Mouse (Mus musculus): ENCODE results near the gene Tmem117. TPM values are rescaled to one million over a fixed set of nuclear protein-coding genes. Genes with fewer than 3 reads are reported as not detected.

Gene Tmem117
- total RNA-seq (2021), result 10 to 100 TPM; 13.8 to 14.8 TPM
- long read RNA-seq, experiment 1, transcript Tmem117-201 (8 exons, 2,717 nt), result major isoform, 10 of 14 reads
- long read RNA-seq, experiment 1, partial matches to known transcripts, result 0 of 14 reads
- long read RNA-seq, experiment 1, other reads (novel, unspliced or antisense), result 4 of 14 reads
- long read RNA-seq, experiment 2, transcript Tmem117-201 (8 exons, 2,717 nt), result major isoform, 8 of 9 reads
- long read RNA-seq, experiment 2, partial matches to known transcripts, result 0 of 9 reads
- long read RNA-seq, experiment 2, other reads (novel, unspliced or antisense), result 1 of 9 reads

DNA sequence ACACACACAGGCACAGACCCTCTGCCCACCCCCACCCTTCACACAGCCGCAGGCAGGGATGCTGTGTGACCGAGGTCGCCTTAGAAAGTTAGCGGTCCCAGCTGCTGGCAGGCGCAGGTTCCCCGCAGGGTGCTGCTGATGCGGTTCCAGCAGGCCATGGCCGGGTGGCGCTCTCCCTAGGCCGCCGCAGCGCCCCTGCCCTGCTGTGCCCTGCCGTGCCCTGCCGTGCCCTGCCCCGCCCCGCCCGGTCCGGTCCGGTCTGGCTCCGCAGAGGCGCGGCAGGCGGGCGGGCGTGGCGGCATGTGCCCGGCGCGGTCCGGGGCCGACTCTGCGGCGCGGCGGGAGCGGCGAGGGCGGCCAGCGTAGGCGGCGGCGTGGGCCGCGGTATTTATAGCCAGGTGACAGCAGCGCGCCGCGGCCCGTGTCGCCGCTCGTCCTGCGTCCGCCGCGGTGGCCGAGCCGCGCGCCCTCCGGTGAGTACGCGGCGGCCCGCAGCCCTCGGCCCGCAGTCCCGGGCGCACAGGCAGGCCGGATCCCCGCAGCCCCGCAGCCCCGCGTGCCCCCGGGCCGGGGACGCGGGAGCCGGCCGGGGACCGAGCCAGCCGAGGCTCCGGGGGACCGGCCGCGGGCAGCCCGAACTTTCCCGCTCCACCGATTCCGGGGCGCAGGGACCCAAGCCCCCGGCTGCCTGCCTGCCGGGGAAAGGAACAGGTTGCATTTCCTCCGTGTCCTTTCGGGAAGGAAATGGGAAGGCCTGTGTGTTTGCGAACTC is at the start of gene Tmem117:
Gene Tmem117, plus strand, starts transcription at position 403 of the 772 bp plus-strand sequence.
- DNase-seq, result peak; percentile 62 to 66
- intact Hi-C loops (cut with DNase I), result no loop called here

DNA sequence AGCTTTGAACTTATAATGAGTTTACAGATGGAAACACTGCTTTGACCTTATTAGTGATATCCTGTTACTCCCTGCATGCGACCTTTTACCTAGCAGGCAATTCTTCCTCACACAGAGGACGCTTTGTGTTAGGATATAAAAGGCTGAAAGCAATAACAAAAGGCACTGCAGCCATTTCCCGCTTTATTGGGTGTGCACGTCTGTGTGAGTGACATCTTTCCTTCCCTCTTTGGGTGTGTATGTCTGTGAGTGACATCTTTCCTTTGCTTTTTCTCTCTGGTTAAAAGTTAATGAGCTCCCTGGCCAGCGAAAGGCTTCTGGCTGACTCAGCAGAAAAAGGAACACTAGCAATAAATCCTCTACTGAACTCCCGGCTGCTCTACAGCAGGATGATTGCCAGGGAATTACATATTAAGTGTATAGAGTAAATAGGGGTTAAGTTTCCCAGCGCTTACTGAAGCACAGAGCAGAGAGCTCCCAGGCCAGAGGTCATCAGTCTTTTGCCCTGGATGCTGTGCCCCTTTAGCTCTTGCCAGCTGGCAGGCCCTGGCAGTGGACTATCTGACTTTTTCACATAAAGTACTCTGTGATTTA is 46.9 kb upstream of the Tmem117 start:
- intact Hi-C loops (cut with DNase I), result no loop called here

DNA sequence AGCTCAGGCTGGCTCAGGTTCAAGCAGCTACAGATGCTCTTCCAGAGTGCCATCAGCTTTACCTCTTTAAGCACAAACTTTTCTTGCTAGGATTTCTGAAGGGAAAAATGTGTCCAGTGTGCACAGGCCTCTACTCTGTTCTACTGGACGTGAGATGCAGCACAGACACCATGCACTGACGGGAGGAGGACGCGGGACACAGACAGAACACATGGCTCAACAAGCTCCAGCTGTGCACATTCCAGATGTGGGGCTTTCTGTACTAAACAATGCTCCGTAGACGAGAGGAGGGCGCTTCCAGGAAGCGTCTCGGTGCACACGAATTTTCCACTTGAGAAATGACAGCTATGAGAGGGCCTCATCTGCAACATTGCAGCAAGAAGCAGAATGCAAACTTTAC is 45.9 kb upstream of the Tmem117 start:
- no peak for DNase-seq
- intact Hi-C loops (cut with DNase I), result no loop called here

More for the DNA sequence above, 46.9 kb upstream of the Tmem117 start:
- DNase-seq, result no peak

DNA sequence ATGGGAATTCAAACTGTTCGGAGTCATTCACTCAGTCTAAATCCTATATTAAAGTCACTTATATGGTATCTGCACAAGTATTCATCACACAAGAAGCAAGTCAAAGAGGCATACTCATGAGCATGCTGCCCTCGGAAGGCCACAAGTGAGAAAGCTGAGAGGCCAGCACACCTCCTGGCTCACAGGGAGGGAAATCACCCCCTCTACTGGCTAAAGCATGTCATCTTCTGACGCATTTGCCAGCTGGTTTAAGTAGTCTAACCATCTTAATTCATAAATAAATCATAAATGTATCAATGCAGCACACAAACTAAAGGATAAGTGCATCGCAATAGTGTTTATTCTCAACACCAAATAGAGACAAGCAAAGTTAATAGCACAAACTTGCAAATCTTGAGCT is 44.3 kb upstream of the Tmem117 start:
- no peak for DNase-seq
- intact Hi-C loops (cut with DNase I), result no loop called here

DNA sequence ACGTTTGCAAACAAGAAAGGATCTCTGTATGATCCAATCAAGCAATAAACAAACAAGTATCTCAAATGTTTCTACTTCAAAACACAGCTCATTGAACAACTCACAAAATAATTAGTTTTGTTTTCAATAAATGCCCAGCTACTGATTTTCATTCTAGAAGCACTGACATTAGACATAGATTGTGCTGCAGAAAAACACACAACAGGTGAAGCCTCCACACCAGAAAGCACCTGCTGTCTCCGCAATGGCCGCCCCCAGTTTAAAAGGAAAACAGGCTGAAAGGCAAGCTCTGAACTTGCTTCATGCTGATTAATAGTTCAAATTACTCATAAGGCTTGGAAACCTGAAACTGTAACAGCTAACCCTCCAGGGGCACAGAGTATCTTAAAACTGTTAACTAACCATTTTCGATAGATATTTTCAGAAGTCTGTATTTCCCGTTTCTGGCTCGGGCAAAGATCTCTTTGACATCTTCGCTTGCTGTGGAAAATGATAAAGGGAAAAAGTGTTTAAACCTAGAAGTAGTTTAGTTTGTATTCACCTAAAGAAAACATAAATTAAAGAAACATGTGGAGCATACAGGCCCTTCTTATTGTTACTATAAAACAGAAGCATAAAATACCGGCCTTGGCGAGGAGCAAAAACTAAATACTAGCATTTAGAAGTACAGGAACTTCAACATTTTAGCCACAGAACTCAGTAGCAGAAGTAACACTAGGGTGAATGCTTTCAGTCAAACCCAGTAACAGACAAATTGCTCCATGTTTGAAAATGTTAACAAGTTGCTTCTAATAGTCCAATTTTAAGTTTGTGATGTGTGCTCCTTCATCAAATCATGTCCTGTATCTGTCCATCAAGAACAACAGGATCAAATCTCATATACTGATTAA is 41.0 kb upstream of the Tmem117 start:
- intact Hi-C loops (cut with DNase I), result no loop called here
- no peak for DNase-seq

DNA sequence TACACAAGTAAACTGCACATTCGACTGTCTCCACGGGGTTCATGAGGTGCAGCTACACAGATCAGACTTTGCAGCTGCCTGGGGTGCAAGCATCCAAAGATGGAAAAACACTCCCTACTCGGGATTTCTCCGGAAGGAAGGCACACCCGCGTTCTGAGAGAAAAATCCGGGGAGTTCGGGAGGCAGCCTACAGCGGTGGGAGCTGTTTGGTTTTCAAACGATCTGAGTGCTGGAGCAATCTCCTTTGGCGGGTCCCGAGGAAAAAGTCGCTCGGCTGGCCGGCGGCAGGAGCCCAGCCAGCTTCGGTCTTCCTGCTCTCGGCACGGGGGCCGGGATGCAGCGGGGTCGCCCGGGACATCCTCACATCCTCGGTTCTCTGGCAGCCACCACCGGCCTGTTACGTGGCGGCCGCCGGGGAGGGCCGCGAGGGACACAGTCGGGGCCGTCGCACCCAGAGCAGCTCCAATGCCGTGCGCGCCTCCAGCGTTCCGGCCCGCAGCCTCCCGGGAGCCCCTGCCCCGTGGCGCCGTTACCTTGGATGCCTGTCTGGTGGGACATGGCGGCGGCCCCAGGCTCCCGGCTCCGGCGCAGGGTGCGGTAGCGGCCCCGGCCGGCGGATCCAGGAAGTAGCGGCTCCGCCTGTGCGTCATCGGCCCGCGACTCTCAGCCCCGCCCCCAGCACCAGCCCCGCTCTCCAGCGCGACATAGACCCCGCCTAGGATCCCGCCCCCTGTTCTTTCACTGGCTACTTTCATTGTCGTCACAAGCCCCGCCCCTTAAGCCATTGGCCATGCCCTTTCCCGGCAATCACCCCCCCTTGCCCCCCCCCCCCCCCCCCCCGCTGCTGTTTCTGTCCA is 39.6 kb upstream of the Tmem117 start, which contains the start of gene Twf1:
Gene Twf1, minus strand, starts transcription at position 671 of the 857 bp plus-strand sequence.
- peak; percentile 98 to 99 for DNase-seq
- intact Hi-C loops (cut with DNase I), result no loop called here

DNA sequence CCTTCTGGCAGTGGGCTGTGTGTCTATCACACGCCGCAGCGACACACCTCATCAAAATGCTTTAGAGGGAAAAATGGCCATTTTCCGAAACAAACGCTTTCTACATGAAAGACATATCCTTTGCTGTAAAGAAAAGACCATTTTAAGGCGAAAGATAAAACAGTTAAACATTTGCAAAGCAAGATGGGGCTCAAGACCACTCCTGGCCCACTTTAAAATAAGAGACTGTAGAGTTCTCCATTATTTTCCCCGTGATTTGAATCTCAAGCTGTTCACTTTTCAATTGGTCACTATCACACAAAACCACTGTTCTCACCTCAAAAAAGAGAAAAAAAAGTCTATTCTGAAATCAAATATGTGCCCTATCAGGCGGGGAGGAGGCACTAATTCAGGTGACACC is 38.9 kb upstream of the Tmem117 start:
- intact Hi-C loops (cut with DNase I), result no loop called here
- DNase-seq, result no peak

GRCm38 (mm10) chr15:94591356-94591755 is 37.7 kb upstream of the Tmem117 start:
- intact Hi-C loops (cut with DNase I), result no loop called here
- DNase-seq, result no peak

- intact Hi-C loops (cut with DNase I), result no loop called here
- DNase-seq, result no peak
Observed at GRCm38 (mm10) chr15:94593586-94593985, 35.4 kb upstream of the Tmem117 start.

DNA sequence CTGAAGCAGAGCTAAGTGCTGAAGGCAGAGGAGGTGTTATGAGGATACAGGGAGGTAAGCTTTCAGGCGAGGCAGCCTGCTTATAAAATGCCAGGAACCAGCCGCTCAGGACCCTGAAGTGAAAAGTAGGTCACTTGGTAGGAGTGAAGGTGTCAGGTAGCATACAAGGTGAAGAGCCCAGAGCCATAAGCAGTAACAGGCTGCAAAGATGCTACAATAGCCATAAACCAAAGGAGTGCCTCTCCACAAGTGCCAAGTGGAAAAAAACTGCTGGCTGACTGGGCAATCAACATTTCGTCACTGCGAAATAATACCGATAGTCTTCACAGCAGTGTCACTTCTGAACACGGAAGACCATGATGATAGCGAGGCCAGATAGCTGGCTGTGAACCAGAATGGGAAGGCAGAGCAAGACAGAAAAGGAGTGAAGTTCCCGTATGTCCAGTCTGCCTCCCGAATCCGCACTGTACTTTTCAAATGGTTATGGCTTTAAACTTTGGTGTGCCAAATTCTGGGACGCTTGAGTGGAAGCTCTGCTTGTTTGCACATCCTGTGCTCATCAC is 28.8 kb upstream of the Tmem117 start:
- DNase-seq, result no peak
- intact Hi-C loops (cut with DNase I), result no loop called here

DNA sequence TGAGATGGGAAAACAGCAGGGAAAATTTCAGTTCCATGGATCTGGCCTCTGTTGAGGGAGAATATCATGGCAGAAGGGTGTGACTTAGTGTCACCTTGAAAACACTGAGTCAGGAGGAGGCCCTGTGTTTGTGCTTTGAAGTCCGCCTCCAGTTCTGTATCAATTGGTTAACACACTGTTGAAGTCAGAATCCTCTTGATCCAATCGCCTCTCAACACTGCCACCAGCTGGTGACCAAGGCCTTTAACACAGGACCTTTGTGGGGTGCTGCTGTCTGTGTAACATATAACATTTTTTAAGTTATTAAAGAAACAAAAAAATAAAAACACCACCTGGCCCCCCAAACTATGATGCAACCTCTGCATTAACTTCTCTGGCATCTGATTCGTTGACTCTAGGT is 27.7 kb upstream of the Tmem117 start:
- intact Hi-C loops (cut with DNase I), result loop anchor here (1.0 kb wide), 1 partner anchor 44 kb away; no protein-coding TSS in a partner anchor
- peak; percentile 62 to 71 for DNase-seq

DNA sequence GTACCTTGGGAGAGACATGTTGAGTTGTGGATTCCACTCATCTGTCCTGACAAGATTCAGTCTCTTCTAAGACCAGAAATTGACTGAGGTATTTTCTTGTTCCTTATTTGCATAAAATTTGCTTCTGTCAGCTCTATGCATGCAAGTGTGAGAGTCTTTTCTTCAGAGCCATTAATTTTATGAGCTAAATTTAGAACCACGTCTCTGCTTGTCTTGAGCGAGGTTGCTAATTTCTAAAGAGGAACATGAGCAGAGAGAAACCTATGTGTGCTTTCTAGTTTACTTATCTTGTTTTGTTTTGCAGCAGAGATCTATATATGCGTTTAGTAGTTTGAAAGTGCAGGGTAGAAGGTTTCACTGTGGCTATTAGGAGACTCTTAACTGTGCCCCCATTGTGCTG is 26.6 kb upstream of the Tmem117 start:
- intact Hi-C loops (cut with DNase I), result no loop called here
- DNase-seq, result no peak

GRCm38 (mm10) chr15:94607768-94608167 is 21.3 kb upstream of the Tmem117 start:
- intact Hi-C loops (cut with DNase I), result no loop called here
- no peak for DNase-seq

DNA sequence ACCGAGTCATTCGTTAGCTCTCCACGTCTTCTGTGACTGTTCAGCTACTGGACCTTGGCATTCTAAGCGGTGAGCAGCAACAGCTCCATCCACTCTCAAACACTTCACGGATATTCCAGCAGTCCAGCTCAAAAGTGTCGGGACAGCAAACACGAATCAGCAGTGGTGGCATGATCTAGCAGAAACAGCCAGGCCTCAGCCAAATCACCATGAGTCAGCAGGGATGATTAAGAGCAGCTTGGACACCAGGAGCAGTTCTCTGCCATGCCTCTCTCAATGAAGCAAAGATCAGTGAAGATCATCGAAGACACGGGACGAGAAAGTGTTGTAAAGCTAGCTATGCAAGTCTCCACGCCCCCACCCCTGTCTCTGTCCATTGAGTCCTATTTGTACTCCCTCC is 13.0 kb upstream of the Tmem117 start:
- intact Hi-C loops (cut with DNase I), result no loop called here
- no peak for DNase-seq

DNA sequence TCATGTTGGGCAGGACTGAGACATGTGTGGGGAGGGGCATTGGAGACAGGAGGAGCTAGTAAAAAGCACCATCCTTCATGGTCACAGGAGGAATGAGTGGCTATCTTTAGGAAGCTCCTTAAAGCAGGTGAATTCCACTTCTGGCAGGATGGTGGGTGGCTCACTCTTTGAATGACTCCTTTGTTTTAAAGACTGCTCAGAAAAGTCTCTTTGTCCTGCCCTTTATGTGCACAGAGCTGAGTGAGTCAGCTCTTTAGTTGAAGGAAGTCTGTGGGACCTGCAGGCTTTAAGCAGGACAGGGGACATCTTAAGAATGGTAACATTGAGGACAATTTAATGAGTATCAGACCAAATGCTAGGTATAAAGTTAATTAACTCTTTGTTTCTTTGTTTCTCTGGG is 8.1 kb upstream of the Tmem117 start:
- DNase-seq, result no peak
- intact Hi-C loops (cut with DNase I), result no loop called here

DNA sequence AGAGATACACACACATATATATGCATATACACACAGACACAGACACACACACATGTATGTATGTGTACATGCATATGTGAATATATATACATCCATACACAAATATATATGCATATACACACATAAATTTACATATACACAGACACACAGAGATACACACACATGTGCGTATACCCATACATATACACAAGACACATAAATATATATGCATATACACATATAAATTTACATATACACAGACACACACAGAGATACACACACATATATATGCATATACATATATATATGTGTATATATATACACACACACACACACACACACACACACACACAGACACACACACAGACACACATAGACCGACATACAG is 586 bp upstream of the Tmem117 start:
- DNase-seq, result no peak
- intact Hi-C loops (cut with DNase I), result no loop called here

DNA sequence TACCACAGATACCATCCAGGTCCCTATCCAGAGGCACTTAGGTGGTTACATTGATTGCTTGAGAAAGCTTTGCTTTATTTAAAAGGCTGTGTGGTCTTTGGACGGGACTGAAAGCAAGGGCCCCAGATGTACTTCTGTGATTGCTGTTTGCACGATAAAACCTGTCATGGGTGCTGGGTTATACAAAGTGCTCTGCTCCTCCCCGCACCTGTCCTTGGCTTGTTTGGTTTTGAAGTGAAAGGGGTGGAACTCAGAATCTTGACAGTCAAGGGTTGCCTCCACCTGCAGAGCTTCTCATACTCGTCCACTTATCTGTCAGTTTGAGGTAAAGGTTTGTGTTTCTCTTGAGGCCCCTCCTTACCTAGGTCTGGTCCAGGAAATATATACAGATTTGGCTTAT is 1.5 kb downstream of the Tmem117 start:
- DNase-seq, result no peak
- intact Hi-C loops (cut with DNase I), result no loop called here

DNA sequence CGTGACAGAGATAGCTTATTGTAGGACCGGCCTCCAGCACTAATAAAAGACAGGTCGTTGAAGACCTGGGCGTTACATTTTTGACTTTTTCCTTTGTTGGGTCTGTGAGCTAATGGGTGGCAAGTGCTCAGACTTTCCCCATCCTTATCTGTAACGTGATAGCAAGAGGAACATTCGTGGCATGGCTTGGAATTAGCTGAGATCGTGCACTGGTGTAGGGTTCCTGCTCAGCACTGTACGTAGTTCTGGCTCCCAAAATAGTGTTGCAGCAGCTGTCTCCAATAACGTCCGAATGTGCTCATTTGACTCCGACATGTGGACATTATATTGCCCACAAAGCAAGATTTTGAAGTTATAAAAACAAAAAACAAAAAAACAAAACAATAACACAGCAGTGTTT is 5.5 kb downstream of the Tmem117 start:
- intact Hi-C loops (cut with DNase I), result no loop called here
- DNase-seq, result no peak

DNA sequence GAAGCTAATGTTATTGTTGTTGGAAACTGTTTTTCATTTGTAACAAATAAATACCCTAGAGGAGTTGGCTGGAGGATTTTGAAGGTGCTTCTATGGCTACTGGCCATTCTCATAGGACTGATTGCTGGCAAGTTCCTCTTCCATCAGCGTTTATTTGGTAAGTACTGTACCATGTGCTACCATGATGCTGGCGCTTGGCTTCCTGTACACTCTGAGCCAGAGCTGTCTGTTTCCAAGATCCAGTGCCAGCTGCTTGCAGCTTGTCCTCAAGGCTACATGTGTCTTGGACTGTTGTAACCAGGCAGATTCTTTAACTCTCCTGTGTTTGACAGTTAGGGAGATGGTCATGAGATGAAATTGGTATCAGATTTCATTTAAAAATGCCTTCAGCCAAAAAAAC is 9.2 kb downstream of the Tmem117 start:
- intact Hi-C loops (cut with DNase I), result no loop called here
- no peak for DNase-seq
